Mouse (Mus musculus): ENCODE measurements at regions not wholly inside any gene's neighbourhood (a gene's known extent, or its start where the extent isn't known, plus 50 kb on each side); places are given as distances from the start of the nearest gene placed in this dataset.

DNA sequence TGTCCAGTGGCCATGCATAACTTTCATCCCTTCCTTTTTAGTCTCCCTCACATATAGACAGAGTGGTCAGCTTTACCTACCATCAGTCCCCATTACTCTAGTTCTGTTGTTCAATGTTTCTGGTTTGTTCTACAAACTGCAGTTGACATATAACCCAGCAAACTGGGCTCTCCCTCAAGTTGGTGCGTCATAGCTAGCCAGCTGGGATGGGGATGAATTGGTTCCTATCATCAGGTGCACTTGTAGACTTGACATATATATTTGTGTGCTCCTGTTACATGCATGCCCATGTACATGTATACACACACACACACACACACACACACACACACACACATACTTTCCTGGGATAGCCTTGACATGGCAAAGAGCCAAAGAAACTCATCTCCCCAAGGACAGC, 93.2 kb downstream of the Cops8 start:
- WGBS: 93% methylated on average over 1 of the region's 1 CpGs
- Histone ChIP-seq H3K9me3 (ENCODE audit: low read length) (no peaks in the 10 kb centered on the region), H3K27ac (ENCODE audit: low read depth, low read length) (no peak overlapping the region), H3K27me3 (ENCODE audit: insufficient read depth, low read length) (no peaks in the 10 kb centered on the region), H3K36me3 (ENCODE audit: insufficient read depth) (no peaks in the 10 kb centered on the region), H3K4me3 (ENCODE audit: low read depth, low read length) (no peak overlapping the region), H3K9ac (no peak overlapping the region), H3K4me2 (ENCODE audit: low read depth) (no peak overlapping the region), H3K4me1 (ENCODE audit: insufficient read depth) (no peaks in the 10 kb centered on the region)
- no peak for ATAC-seq
- no peak for TF ChIP-seq CTCF (IDR thresholded peaks at IDR 0.05; ENCODE audit: low read depth)
- no peak for DNase-seq

- Histone ChIP-seq H3K4me3 (ENCODE audit: low read depth, low read length) (no peak overlapping the region), H3K27ac (ENCODE audit: low read depth, low read length) (no peak overlapping the region), H3K4me2 (ENCODE audit: low read depth) (no peak overlapping the region), H3K9me3 (ENCODE audit: low read length) (no peaks in the 10 kb centered on the region), H3K36me3 (ENCODE audit: insufficient read depth) (no peaks in the 10 kb centered on the region), H3K4me1 (ENCODE audit: insufficient read depth) (no peaks in the 10 kb centered on the region), H3K27me3 (ENCODE audit: insufficient read depth, low read length) (no peaks in the 10 kb centered on the region), H3K9ac (no peak overlapping the region)
- WGBS: 86% methylated on average over 3 of the region's 3 CpGs
- DNase-seq (no peak), ATAC-seq (no peak)
- TF ChIP-seq CTCF (IDR thresholded peaks at IDR 0.05; ENCODE audit: low read depth): no peak
Observed at GRCm38 (mm10) chr1:90697056-90697596, 94.3 kb downstream of the Cops8 start.

GRCm38 (mm10) chr1:90698618-90699017, 95.8 kb downstream of the Cops8 start:
- no peak overlapping the region for H3K9ac ChIP-seq
- TF ChIP-seq CTCF (IDR thresholded peaks at IDR 0.05; ENCODE audit: low read depth): no peak
- no peak overlapping the region for H3K27ac ChIP-seq (ENCODE audit: low read depth, low read length)
- no peaks in the 10 kb centered on the region for H3K4me1 ChIP-seq (ENCODE audit: insufficient read depth)
- no peak for ATAC-seq
- WGBS: 96% methylated on average over 2 of the region's 2 CpGs
- H3K4me3 ChIP-seq (ENCODE audit: low read depth, low read length): no peak overlapping the region
- no peaks in the 10 kb centered on the region for H3K36me3 ChIP-seq (ENCODE audit: insufficient read depth)
- no peak overlapping the region for H3K4me2 ChIP-seq (ENCODE audit: low read depth)
- H3K27me3 ChIP-seq (ENCODE audit: insufficient read depth, low read length): no peaks in the 10 kb centered on the region
- no peak for DNase-seq
- no peaks in the 10 kb centered on the region for H3K9me3 ChIP-seq (ENCODE audit: low read length)

DNA sequence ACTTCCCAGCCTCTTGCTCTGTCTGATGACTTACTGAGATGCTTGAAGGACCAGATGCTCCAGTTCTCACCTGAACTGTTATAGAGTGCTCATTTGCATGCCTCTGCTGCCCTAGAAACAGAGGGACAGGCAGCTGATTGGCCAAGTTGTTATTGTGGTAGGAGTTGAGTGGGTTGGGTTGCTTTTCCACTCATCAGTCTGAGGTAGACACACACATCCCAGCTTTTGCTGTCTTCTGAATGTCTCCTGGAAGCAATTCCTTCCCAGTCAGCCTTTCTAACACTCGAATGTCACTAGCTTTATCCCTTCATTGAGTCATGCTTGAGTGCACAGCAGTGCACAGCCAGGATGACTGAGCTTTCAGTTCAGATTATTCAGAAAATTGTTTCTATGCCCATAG, 99.0 kb downstream of the Cops8 start:
- no peaks in the 10 kb centered on the region for H3K4me1 ChIP-seq (ENCODE audit: insufficient read depth)
- DNase-seq: no peak
- ATAC-seq: no peak
- no peak overlapping the region for H3K4me2 ChIP-seq (ENCODE audit: low read depth)
- WGBS: 33% methylated on average over 1 of the region's 1 CpGs
- no peaks in the 10 kb centered on the region for H3K36me3 ChIP-seq (ENCODE audit: insufficient read depth)
- TF ChIP-seq CTCF (IDR thresholded peaks at IDR 0.05; ENCODE audit: low read depth): no peak
- H3K27me3 ChIP-seq (ENCODE audit: insufficient read depth, low read length): no peaks in the 10 kb centered on the region
- H3K27ac ChIP-seq (ENCODE audit: low read depth, low read length): no peak overlapping the region
- no peak overlapping the region for H3K9ac ChIP-seq
- no peaks in the 10 kb centered on the region for H3K9me3 ChIP-seq (ENCODE audit: low read length)
- no peak overlapping the region for H3K4me3 ChIP-seq (ENCODE audit: low read depth, low read length)

DNA sequence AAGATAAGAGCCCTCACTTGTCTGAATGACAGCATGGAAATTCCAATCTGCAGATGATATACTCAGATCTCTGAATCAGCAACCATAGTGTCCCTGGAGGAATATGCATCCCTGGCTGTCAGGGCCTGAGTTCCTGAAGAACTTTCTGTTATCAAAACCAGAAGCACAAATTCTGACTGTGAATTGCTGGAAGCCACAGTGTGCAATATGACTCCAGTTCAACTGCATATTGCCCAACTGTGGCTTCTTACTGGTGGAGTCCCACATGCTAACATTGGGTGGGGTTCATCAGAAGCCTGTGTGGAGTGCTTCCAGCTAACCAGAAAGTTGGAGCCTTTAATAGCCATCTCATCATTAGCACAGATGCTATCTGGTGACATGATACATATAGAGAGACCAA, 103.6 kb downstream of the Cops8 start:
- Histone ChIP-seq H3K36me3 (ENCODE audit: insufficient read depth) (no peaks in the 10 kb centered on the region), H3K4me3 (ENCODE audit: low read depth, low read length) (no peak overlapping the region), H3K4me1 (ENCODE audit: insufficient read depth) (no peaks in the 10 kb centered on the region), H3K9ac (no peak overlapping the region), H3K27ac (ENCODE audit: low read depth, low read length) (no peak overlapping the region), H3K27me3 (ENCODE audit: insufficient read depth, low read length) (no peaks in the 10 kb centered on the region), H3K9me3 (ENCODE audit: low read length) (no peaks in the 10 kb centered on the region), H3K4me2 (ENCODE audit: low read depth) (no peak overlapping the region)
- TF ChIP-seq CTCF (IDR thresholded peaks at IDR 0.05; ENCODE audit: low read depth): no peak
- DNase-seq (no peak), ATAC-seq (no peak)

DNA sequence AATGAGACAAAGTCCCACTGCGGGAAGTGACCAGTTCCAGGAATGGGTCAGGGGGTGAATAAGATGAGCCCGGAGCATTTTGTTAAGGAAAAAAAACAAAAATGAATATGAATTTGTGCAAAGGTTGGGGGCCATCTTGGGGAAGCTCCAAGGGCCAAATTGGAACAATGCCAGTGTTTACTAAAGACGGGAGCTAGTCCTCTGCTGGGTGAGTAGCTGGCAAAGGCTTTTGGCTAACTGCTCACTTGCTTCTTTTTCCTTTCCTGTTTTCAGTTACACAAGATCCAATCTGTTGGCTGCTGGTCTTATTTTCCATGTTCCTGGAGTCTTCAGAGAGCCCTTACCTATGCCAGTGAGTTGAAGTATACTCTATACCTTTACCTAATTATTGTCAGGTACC, 107.0 kb downstream of the Cops8 start:
- ATAC-seq (no peak), DNase-seq (no peak)
- Histone ChIP-seq H3K4me1 (ENCODE audit: insufficient read depth) (no peaks in the 10 kb centered on the region), H3K4me2 (ENCODE audit: low read depth) (no peak overlapping the region), H3K27me3 (ENCODE audit: insufficient read depth, low read length) (no peaks in the 10 kb centered on the region), H3K9ac (no peak overlapping the region), H3K4me3 (ENCODE audit: low read depth, low read length) (no peak overlapping the region), H3K27ac (ENCODE audit: low read depth, low read length) (no peak overlapping the region), H3K36me3 (ENCODE audit: insufficient read depth) (no peaks in the 10 kb centered on the region), H3K9me3 (ENCODE audit: low read length) (no peaks in the 10 kb centered on the region)
- WGBS: 70% methylated on average over 3 of the region's 3 CpGs
- TF ChIP-seq CTCF (IDR thresholded peaks at IDR 0.05; ENCODE audit: low read depth): no peak

DNA sequence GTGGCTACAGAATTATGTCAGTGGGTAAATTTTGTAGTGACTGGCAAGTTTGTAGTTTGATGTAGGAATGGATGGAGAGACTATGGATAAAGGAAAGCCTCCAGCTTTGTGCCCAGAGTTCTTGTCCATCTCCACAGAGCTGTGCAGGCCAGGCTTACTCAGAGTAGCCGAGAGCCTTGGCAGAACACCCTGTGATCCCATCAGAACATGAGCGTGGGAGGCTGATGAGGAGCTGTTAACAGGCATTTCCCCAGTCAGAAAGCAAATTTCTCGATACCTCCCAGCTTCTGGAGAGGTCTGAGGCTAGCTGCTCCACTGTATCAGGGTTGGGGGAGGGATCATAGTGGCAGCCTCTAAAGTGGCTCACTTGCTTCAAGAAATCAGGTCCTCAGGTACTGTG, 107.8 kb downstream of the Cops8 start:
- Histone ChIP-seq H3K27ac (ENCODE audit: low read depth, low read length) (no peak overlapping the region), H3K9ac (no peak overlapping the region), H3K4me3 (ENCODE audit: low read depth, low read length) (no peak overlapping the region), H3K36me3 (ENCODE audit: insufficient read depth) (no peaks in the 10 kb centered on the region), H3K27me3 (ENCODE audit: insufficient read depth, low read length) (no peaks in the 10 kb centered on the region), H3K4me1 (ENCODE audit: insufficient read depth) (no peaks in the 10 kb centered on the region), H3K4me2 (ENCODE audit: low read depth) (no peak overlapping the region), H3K9me3 (ENCODE audit: low read length) (no peaks in the 10 kb centered on the region)
- TF ChIP-seq CTCF (IDR thresholded peaks at IDR 0.05; ENCODE audit: low read depth): no peak
- ATAC-seq: no peak
- no peak for DNase-seq
- WGBS: 90% methylated on average over 3 of the region's 3 CpGs

DNA sequence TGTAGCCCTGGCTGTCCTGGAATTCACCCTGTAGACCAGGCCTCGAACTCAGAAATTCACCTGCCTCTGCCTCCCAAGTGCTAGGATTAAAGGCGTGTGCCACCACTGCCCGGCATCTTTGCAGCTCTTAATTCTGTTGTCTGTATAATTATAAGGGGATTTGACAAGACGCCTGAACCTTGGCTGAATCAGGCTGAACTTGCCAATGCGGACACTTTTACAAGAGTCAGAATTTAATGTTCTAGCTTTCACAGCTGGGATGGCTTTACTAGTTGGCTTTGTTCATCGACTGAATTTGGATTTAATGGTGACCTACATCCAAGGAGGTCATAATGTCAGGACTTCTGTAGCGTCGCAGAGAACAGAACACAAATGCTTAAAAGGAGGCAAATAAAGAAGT, 108.3 kb downstream of the Cops8 start:
- TF ChIP-seq CTCF (IDR thresholded peaks at IDR 0.05; ENCODE audit: low read depth): no peak
- Histone ChIP-seq H3K9me3 (ENCODE audit: low read length) (no peaks in the 10 kb centered on the region), H3K27me3 (ENCODE audit: insufficient read depth, low read length) (no peaks in the 10 kb centered on the region), H3K36me3 (ENCODE audit: insufficient read depth) (no peaks in the 10 kb centered on the region), H3K4me3 (ENCODE audit: low read depth, low read length) (no peak overlapping the region), H3K27ac (ENCODE audit: low read depth, low read length) (no peak overlapping the region), H3K4me2 (ENCODE audit: low read depth) (no peak overlapping the region), H3K9ac (no peak overlapping the region), H3K4me1 (ENCODE audit: insufficient read depth) (no peaks in the 10 kb centered on the region)
- no peak for ATAC-seq
- 84% methylated on average over 8 of the region's 8 CpGs for WGBS
- no peak for DNase-seq

All from forebrain, postnatal 0 days (tissue).